Mouse (Mus musculus) liver, embryonic 15.5 days (tissue): ENCODE data around the gene Cntnap2. TPM values are rescaled to one million over a fixed set of nuclear protein-coding genes. Genes with fewer than 3 reads are reported as not detected.
"Not testable (repeated sequence)": the region's sequence is repeated elsewhere in the genome, so short reads cannot be mapped to it uniquely, and the experiment has no call there.

ENCODE experiments used
- ATAC-seq: fragments of 200-750 bp; cut with Nextera tagmentation; 2 replicates; pipeline ENCODE4 v1.8.0; 2017; ENCODE audit warnings: moderate number of reproducible peaks, mild to moderate bottlenecking, moderate library complexity; ENCODE audit not compliant: insufficient read depth
- H3K27ac ChIP-seq: fragments of 300-500 bp; sonication (generic); replicated peaks from 2 replicates; pipeline ENCODE4 v1.5.1; 2015; ENCODE audit warnings: mild to moderate bottlenecking, inconsistent platforms
- H3K27me3 ChIP-seq: fragments of 300-500 bp; sonication (generic); 2 replicates; pipeline ENCODE4 v1.6.1; 2015; ENCODE audit warnings: mild to moderate bottlenecking, inconsistent platforms
- H3K36me3 ChIP-seq: fragments of 300-500 bp; sonication (generic); replicated peaks from 2 replicates; pipeline ENCODE4 v1.6.1; 2015; ENCODE audit warnings: moderate library complexity, mild to moderate bottlenecking, inconsistent platforms
- H3K4me1 ChIP-seq: fragments of 300-500 bp; sonication (generic); replicated peaks from 2 replicates; pipeline ENCODE4 v1.6.1; 2015; ENCODE audit warnings: inconsistent platforms
- H3K4me2 ChIP-seq: fragments of 300-500 bp; sonication (generic); 2 replicates; pipeline ENCODE4 v1.6.1; 2015; ENCODE audit warnings: moderate library complexity, mild to moderate bottlenecking, inconsistent platforms
- H3K4me3 ChIP-seq: fragments of 300-500 bp; sonication (generic); replicated peaks from 2 replicates; pipeline ENCODE4 v1.5.1; 2015; ENCODE audit warnings: mild to moderate bottlenecking, inconsistent platforms
- H3K9ac ChIP-seq: fragments of 300-500 bp; sonication (generic); 2 replicates; pipeline ENCODE4 v1.6.1; 2015; ENCODE audit warnings: moderate library complexity, mild to moderate bottlenecking, inconsistent platforms
- H3K9me3 ChIP-seq: fragments of 300-500 bp; sonication (generic); replicated peaks from 2 replicates; pipeline ENCODE4 v1.6.1; 2016; ENCODE audit warnings: inconsistent platforms
- WGBS: fragments of 180-500 bp; shearing (Covaris S2); methylation state at CpG from one replicate; pipeline ENCODE4 v1.1.7; 2015; ENCODE audit warnings: mixed read lengths; ENCODE audit not compliant: insufficient replicate concordance; 5-methylcytosine and 5-hydroxymethylcytosine counted together
- polyA plus RNA-seq: library from polyadenylated mRNA; unstranded; fragments of >200 nt; fragmentation: Nextera tagmentation; extraction: Ambion mirVana; gene quantifications from 2 replicates; pipeline ENCODE4 v1.2.1, GENCODE M21; 2015

Gene Cntnap2
- polyA plus RNA-seq, 1 experiment from 2014 or later: 0.43 TPM

DNA sequence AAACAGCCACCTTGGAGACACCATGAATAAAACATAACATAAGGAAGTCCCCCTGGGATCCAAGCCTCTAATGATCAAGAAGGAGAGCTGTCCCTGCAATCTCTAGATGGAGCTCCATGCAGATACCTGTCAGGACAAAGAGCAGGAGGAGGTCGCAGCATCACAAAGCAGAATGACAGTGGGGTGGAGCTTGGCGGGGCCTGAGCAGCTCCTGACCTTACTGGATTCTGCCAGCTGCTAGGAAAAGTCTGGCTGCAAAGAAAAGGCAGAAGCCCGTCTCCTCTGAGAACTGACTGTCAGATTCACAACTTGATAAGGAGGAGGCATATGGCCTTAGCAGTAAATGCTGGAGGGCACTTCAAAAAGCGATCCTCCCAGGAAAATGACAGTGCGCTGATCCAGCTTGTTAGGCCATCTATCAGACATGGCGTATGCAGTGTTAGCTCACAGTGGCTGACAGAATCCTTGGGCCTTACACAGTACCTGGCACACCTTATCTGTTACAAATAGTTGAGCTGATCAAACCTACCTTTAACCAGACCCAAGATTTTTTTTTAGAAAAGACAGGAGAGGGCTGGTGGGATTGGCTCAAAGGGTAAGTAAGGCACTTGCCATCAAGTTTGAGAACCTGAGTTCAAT, 2050.5 kb downstream of the Cntnap2 start:
- H3K9ac ChIP-seq: no peak overlapping the region
- no peaks in the 10 kb centered on the region for H3K27me3 ChIP-seq
- no peak overlapping the region for H3K4me3 ChIP-seq
- H3K27ac ChIP-seq: no peak overlapping the region
- no peaks in the 10 kb centered on the region for H3K36me3 ChIP-seq
- H3K4me2 ChIP-seq: no peak overlapping the region
- H3K4me1 ChIP-seq: no peaks in the 10 kb centered on the region
- H3K9me3 ChIP-seq: no peaks in the 10 kb centered on the region
- WGBS: 37% methylated on average over 6 of the region's 6 CpGs
- ATAC-seq: no peak

GRCm38 (mm10) chr6:47134063-47134462, 2074.9 kb downstream of the Cntnap2 start:
- not testable (repeated sequence) for H3K4me1 ChIP-seq, ATAC-seq, H3K9me3 ChIP-seq, H3K36me3 ChIP-seq, H3K9ac ChIP-seq, H3K4me3 ChIP-seq, H3K27me3 ChIP-seq, H3K27ac ChIP-seq, H3K4me2 ChIP-seq
- WGBS: no CpG with 5 or more reads among the region's 1 CpGs

DNA sequence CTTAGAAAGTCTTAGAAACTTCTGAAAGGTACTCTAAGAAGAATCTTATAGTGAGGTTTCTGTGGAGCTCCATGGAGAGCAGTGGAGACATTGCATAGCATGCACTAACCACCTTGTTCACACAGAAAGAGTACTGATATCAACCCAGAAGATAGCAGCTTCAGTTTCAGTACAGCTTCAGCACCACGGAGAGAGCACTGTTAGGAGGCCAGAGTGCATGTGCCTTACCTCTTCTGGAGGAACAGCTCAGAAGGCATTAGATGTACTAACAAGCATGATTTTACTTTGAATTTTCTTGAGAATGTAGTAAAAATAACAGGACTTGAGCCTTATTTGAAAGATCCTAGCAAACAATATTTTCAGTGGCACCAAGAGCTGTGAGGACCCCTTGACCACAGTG, 2093.9 kb downstream of the Cntnap2 start:
- H3K9ac ChIP-seq, H3K36me3 ChIP-seq, ATAC-seq, H3K27me3 ChIP-seq, H3K4me3 ChIP-seq, H3K9me3 ChIP-seq, H3K4me1 ChIP-seq, H3K27ac ChIP-seq, H3K4me2 ChIP-seq: not testable (repeated sequence)
- no CpG with 5 or more reads among the region's 1 CpGs for WGBS

- 17% methylated on average over 8 of the region's 8 CpGs for WGBS
- not testable (repeated sequence) for H3K9me3 ChIP-seq, H3K4me3 ChIP-seq, H3K9ac ChIP-seq, ATAC-seq, H3K4me1 ChIP-seq, H3K27me3 ChIP-seq, H3K36me3 ChIP-seq, H3K27ac ChIP-seq
- H3K4me2 ChIP-seq: 0 out of 2 replicates have a peak overlapping the region, but pooled peaks have one; percentile 10
These were observed 2115.6 kb downstream of the Cntnap2 start for GRCm38 (mm10) chr6:47174580-47175294.

- 19% methylated on average over 10 of the region's 10 CpGs for WGBS
- H3K9ac ChIP-seq, H3K4me3 ChIP-seq, H3K36me3 ChIP-seq, H3K4me2 ChIP-seq, H3K27me3 ChIP-seq, H3K9me3 ChIP-seq, H3K4me1 ChIP-seq, H3K27ac ChIP-seq, ATAC-seq: not testable (repeated sequence)
These were observed 2116.4 kb downstream of the Cntnap2 start for GRCm38 (mm10) chr6:47175356-47176156.

GRCm38 (mm10) chr6:47176157-47176555, 2117.0 kb downstream of the Cntnap2 start:
- not testable (repeated sequence) for H3K9ac ChIP-seq, H3K4me1 ChIP-seq, H3K27ac ChIP-seq, H3K36me3 ChIP-seq, H3K4me2 ChIP-seq, ATAC-seq, H3K4me3 ChIP-seq, H3K9me3 ChIP-seq, H3K27me3 ChIP-seq
- 43% methylated on average over 3 of the region's 3 CpGs for WGBS

GRCm38 (mm10) chr6:47181372-47181771, 2122.2 kb downstream of the Cntnap2 start:
- H3K36me3 ChIP-seq, ATAC-seq, H3K27me3 ChIP-seq, H3K9me3 ChIP-seq, H3K27ac ChIP-seq, H3K4me3 ChIP-seq, H3K4me1 ChIP-seq, H3K9ac ChIP-seq, H3K4me2 ChIP-seq: not testable (repeated sequence)
- WGBS: 57% methylated on average over 5 of the region's 5 CpGs

GRCm38 (mm10) chr6:47182252-47182651, 2123.1 kb downstream of the Cntnap2 start:
- no peak for ATAC-seq
- 40% methylated on average over 2 of the region's 2 CpGs for WGBS

GRCm38 (mm10) chr6:47182756-47183155, 2123.6 kb downstream of the Cntnap2 start:
- WGBS: 40% methylated on average over 1 of the region's 1 CpGs
- Histone ChIP-seq H3K27ac (no peak overlapping the region), H3K4me2 (no peak overlapping the region), H3K4me1 (no peaks in the 10 kb centered on the region), H3K36me3 (no peaks in the 10 kb centered on the region), H3K27me3 (no peaks in the 10 kb centered on the region), H3K4me3 (no peak overlapping the region), H3K9ac (no peak overlapping the region), H3K9me3 (no peaks in the 10 kb centered on the region)
- ATAC-seq: no peak

More at GRCm38 (mm10) chr6:47182252-47182651, 2123.1 kb downstream of the Cntnap2 start:
- Histone ChIP-seq H3K4me2 (no peak overlapping the region), H3K4me1 (no peaks in the 10 kb centered on the region), H3K4me3 (no peak overlapping the region), H3K36me3 (no peaks in the 10 kb centered on the region), H3K27me3 (no peaks in the 10 kb centered on the region), H3K27ac (no peak overlapping the region), H3K9me3 (no peaks in the 10 kb centered on the region), H3K9ac (no peak overlapping the region)

- not testable (repeated sequence) for H3K27ac ChIP-seq, H3K9me3 ChIP-seq, ATAC-seq, H3K4me2 ChIP-seq, H3K27me3 ChIP-seq, H3K9ac ChIP-seq, H3K4me3 ChIP-seq, H3K4me1 ChIP-seq, H3K36me3 ChIP-seq
These were observed 2124.7 kb downstream of the Cntnap2 start for GRCm38 (mm10) chr6:47183850-47184249.

- Histone ChIP-seq H3K4me2 (no peak overlapping the region), H3K9me3 (no peaks in the 10 kb centered on the region), H3K4me3 (no peak overlapping the region), H3K4me1 (peaks cover 16% of the 10 kb centered on the region), H3K36me3 (no peaks in the 10 kb centered on the region), H3K27ac (no peak overlapping the region), H3K27me3 (no peaks in the 10 kb centered on the region), H3K9ac (no peak overlapping the region)
- no peak for ATAC-seq
- WGBS: 33% methylated on average over 7 of the region's 7 CpGs
These were observed 2129.0 kb downstream of the Cntnap2 start for GRCm38 (mm10) chr6:47188193-47188592.
